Mouse (Mus musculus): ENCODE data around the gene Kpna2. TPM values are rescaled to one million over a fixed set of nuclear protein-coding genes. Genes with fewer than 3 reads are reported as not detected.
A peak's percentile ranks its signal among the peaks of the same experiment; 100 is the strongest.
"Not testable (repeated sequence)": the region's sequence is repeated elsewhere in the genome, so short reads cannot be mapped to it uniquely, and the experiment has no call there.

Gene Kpna2
- polyA plus RNA-seq, 1 experiment from 2014 or later, result 280 TPM

DNA sequence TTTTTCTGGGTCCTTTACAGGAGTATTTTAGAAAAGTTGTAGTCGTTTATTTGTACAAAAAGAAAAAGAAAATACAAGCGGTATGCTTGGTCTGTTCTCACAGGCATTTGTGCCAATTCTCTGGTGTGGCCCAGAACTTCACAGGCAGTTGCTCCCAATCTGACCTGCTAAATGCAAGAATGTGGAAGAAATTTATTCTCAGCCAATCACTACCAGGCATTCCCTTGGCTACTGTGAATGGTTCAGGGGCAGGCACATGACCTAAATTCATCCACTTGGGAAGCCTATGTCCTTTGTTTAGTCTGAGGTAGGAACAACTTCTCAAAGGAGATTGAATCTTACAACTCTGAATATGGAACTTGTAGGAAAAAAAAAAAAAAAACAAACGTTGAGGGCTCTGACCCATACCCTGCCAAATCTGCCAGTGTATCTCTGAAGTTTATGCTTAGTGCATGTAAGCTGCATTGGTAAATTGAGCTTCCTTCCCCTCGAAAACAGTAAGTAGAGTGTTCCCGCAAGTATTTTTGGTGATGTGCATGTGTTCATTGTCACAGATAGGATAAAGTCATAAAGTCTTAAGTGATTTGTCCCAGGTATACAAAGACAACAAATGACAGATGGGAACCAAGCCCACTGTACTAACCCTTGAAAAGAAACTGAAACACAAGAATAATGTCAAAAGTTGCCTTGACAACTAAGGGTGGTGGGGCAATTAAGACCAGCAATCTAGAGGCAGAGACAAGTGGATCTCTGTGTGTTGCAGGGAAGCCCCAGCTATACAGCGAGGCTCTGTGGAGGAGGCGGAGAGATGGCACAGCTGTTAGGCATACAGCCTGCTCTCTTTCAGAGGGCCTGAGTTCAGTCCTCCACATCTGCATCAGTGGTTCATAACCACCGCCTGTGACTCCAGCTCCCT lies 2.7 kb upstream of the Kpna2 start:
- WGBS, result 37% methylated on average over 8 of the region's 8 CpGs
- no peak overlapping the region for H3K27ac ChIP-seq (replicated peaks)

GRCm38 (mm10) chr11:106999949-107000513 lies 690 bp upstream of the Kpna2 start:
- 81% methylated on average over 9 of the region's 9 CpGs for whole genome bisulfite sequencing
- Histone ChIP-seq H3K4me1 (0 out of 2 replicates have a peak, but pooled peaks cover 8% of the 10 kb centered on the region), H3K36me3 (peaks cover 13% of the 10 kb centered on the region), H3K9ac (peak overlapping the region; percentile 59), H3K9me3 (replicated peaks) (no peaks in the 10 kb centered on the region), H3K4me2 (replicated peaks) (peak overlapping the region; percentile 57), H3K4me3 (replicated peaks) (peak overlapping the region; percentile 90), H3K27me3 (no peaks in the 10 kb centered on the region), H3K27ac (replicated peaks) (peak overlapping the region; percentile 74)
- ATAC-seq (ENCODE audit: insufficient number of reproducible peaks, low FRiP score, low TSS enrichment, low read depth), result no peak

More for the DNA sequence above, 2.7 kb upstream of the Kpna2 start:
- Histone ChIP-seq H3K36me3 (no peaks in the 10 kb centered on the region), H3K27me3 (no peaks in the 10 kb centered on the region), H3K9me3 (replicated peaks) (no peaks in the 10 kb centered on the region), H3K4me1 (0 out of 2 replicates have a peak, but pooled peaks cover 8% of the 10 kb centered on the region), H3K9ac (no peak overlapping the region), H3K4me3 (replicated peaks) (no peak overlapping the region), H3K4me2 (replicated peaks) (no peak overlapping the region)
- no peak for ATAC-seq (ENCODE audit: insufficient number of reproducible peaks, low FRiP score, low TSS enrichment, low read depth)

- peak overlapping the region; percentile 57 for H3K4me2 ChIP-seq (replicated peaks)
- H3K9me3 ChIP-seq (replicated peaks), result no peaks in the 10 kb centered on the region
- H3K4me3 ChIP-seq (replicated peaks), result peak overlapping the region; percentile 90
- under 1% methylated on average over 26 of the region's 26 CpGs for WGBS
- peak overlapping the region; percentile 70 for H3K27ac ChIP-seq (replicated peaks)
- no peaks in the 10 kb centered on the region for H3K27me3 ChIP-seq
- ATAC-seq (ENCODE audit: insufficient number of reproducible peaks, low FRiP score, low TSS enrichment, low read depth), result peak; percentile 16; the same call in 1 of the 2 replicates
- 0 out of 2 replicates have a peak, but pooled peaks cover 8% of the 10 kb centered on the region for H3K4me1 ChIP-seq
- H3K9ac ChIP-seq, result peak overlapping the region; percentile 37
- H3K36me3 ChIP-seq, result peaks cover 25% of the 10 kb centered on the region
These were observed 640 bp downstream of the Kpna2 start for GRCm38 (mm10) chr11:106998651-106999150.

DNA sequence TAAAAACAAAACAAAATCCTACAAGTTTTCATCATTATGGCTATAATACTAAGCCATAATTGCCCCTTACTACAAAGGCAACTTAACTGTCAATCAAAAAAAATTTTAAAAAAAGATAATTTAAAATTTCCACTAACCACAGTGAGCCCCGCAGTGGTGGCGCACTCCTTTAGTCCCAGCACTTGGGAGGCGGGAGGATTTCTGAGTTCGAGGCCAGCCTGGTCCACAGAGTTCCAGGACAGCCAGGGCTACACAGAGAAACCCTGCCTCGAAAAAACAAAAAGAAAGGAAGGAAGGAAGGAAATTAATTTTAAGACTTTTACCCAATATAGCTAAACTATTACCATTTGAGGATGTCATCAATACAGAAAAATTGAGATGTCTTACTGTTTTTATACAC lies 1.4 kb downstream of the Kpna2 start:
- Histone ChIP-seq H3K4me1 (0 out of 2 replicates have a peak, but pooled peaks cover 8% of the 10 kb centered on the region), H3K36me3 (peaks cover 25% of the 10 kb centered on the region), H3K4me3 (replicated peaks) (peak overlapping the region; percentile 90), H3K27ac (replicated peaks) (no peak overlapping the region; the same call in 1 of the 2 replicates), H3K9me3 (replicated peaks) (no peaks in the 10 kb centered on the region), H3K27me3 (no peaks in the 10 kb centered on the region), H3K9ac (peak overlapping the region; percentile 37; the same call in 1 of the 2 replicates), H3K4me2 (replicated peaks) (peak overlapping the region; percentile 57)
- 7% methylated on average over 5 of the region's 5 CpGs for WGBS
- ATAC-seq (ENCODE audit: insufficient number of reproducible peaks, low FRiP score, low TSS enrichment, low read depth), result no peak

- H3K9ac ChIP-seq; H3K27me3 ChIP-seq; H3K4me3 ChIP-seq (replicated peaks); H3K27ac ChIP-seq (replicated peaks); H3K4me1 ChIP-seq; H3K9me3 ChIP-seq (replicated peaks); ATAC-seq (ENCODE audit: insufficient number of reproducible peaks, low FRiP score, low TSS enrichment, low read depth): not testable (repeated sequence)
- WGBS, result 95% methylated on average over 7 of the region's 7 CpGs
- Histone ChIP-seq H3K4me2 (replicated peaks) (peak overlapping the region; percentile 57; the same call in 1 of the 2 replicates), H3K36me3 (peaks cover 30% of the 10 kb centered on the region)
These were observed 2.8 kb downstream of the Kpna2 start for GRCm38 (mm10) chr11:106996492-106996891.

DNA sequence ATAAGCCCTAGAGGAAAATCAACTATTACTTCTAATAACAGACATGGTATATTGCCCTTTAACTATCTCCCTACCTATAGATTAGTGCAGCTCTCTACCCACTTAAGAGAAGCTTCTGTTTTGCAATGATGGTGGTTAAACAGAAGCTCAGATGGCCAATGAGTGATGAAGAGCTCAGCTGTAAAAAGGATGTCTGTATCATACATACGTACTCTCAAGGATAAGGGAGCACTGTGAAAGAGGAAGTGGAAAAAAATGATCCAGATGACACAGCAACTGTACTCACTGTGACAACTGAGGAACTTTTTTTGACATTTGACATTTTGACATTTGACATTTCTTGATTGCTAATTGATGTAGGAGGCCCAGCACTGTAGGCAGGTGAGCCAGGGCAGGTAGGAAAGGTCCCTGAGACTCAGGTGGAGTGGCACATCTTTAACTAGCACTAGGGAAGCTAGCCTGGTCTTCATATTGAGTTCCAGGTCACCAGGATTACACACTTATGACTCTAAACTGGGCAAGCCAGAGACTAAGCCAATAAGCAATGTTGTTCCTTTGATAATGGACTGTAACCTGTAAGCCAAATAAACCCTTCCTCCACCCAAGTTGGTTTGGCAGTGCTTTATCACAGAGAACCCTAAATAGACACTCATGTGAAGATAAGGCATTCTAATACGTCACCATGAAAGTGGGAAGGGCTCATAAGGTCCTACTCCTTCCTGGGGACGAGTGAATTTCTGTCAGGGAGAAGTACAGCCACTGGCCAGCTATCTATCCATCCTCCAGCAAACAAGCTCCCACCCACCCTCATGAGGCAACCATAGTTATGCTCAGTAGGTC lies 4.9 kb downstream of the Kpna2 start:
- Histone ChIP-seq H3K4me1 (0 out of 2 replicates have a peak, but pooled peaks cover 8% of the 10 kb centered on the region), H3K4me2 (replicated peaks) (no peak overlapping the region), H3K27me3 (no peaks in the 10 kb centered on the region), H3K27ac (replicated peaks) (no peak overlapping the region), H3K9ac (no peak overlapping the region), H3K4me3 (replicated peaks) (no peak overlapping the region), H3K36me3 (peaks cover 47% of the 10 kb centered on the region), H3K9me3 (replicated peaks) (no peaks in the 10 kb centered on the region)
- WGBS, result 77% methylated on average over 3 of the region's 3 CpGs
- ATAC-seq (ENCODE audit: insufficient number of reproducible peaks, low FRiP score, low TSS enrichment, low read depth), result no peak

DNA sequence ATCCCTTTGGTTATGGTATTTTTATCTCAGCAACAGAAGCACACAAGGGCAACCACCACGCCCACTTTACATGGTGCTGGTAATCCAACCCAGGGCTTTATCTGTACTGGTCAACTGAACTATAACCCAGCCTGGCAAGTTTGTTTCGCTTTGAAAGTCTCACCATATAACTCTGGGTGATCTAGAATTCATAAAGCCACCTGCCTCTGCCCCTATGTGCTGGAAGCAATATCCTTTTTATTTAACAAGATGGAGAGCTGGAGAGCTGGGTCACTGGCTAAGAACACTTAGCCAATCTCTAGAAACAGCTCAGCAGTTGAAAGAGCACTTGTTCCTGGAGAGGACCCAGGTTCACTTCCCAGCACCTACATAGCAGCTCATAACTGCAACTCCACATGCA lies 12.0 kb downstream of the Kpna2 start:
- 81% methylated on average over 2 of the region's 2 CpGs for WGBS
- peak overlapping the region; percentile 48 for H3K27ac ChIP-seq (replicated peaks)

DNA sequence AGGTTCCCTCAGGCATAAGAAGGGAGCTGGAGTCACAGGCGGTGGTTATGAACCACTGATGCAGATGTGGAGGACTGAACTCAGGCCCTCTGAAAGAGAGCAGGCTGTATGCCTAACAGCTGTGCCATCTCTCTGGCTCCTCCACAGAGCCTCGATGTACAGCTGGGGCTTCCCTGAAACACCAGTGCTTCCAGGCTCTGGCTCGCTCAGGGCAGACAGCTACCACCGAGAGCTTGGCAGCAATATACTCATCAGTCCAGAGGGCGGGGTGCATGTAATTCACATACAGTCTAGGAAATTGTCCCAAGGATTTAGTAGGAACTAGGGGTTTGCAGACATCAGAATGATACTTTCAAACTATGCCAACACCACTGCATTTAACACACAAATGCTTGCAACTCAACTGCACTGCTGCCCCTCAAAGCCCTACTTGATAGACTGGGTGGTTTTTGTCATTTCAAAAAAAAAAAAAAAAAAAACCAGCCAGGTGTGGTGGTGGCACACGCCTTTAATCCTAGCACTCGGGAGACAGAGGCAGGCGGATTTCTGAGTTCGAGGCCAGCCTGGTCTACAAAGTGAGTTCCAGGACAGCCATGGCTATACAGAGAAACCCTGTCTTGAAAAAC lies 13.2 kb downstream of the Kpna2 start:
- not testable (repeated sequence) for H3K27me3 ChIP-seq; H3K4me2 ChIP-seq (replicated peaks); H3K9me3 ChIP-seq (replicated peaks); H3K27ac ChIP-seq (replicated peaks); H3K4me3 ChIP-seq (replicated peaks); H3K9ac ChIP-seq; H3K4me1 ChIP-seq; ATAC-seq (ENCODE audit: insufficient number of reproducible peaks, low FRiP score, low TSS enrichment, low read depth)
- WGBS, result 69% methylated on average over 9 of the region's 9 CpGs
- peaks cover 30% of the 10 kb centered on the region for H3K36me3 ChIP-seq

More for the DNA sequence above, 12.0 kb downstream of the Kpna2 start:
- peaks cover 39% of the 10 kb centered on the region for H3K36me3 ChIP-seq
- H3K4me3 ChIP-seq (replicated peaks), result no peak overlapping the region
- no peaks in the 10 kb centered on the region for H3K9me3 ChIP-seq (replicated peaks)
- H3K27me3 ChIP-seq, result no peaks in the 10 kb centered on the region
- no peak overlapping the region for H3K4me2 ChIP-seq (replicated peaks)
- no peak for ATAC-seq (ENCODE audit: insufficient number of reproducible peaks, low FRiP score, low TSS enrichment, low read depth)
- peaks cover under 1% of the 10 kb centered on the region; the same call in 1 of the 2 replicates for H3K4me1 ChIP-seq
- H3K9ac ChIP-seq, result no peak overlapping the region

DNA sequence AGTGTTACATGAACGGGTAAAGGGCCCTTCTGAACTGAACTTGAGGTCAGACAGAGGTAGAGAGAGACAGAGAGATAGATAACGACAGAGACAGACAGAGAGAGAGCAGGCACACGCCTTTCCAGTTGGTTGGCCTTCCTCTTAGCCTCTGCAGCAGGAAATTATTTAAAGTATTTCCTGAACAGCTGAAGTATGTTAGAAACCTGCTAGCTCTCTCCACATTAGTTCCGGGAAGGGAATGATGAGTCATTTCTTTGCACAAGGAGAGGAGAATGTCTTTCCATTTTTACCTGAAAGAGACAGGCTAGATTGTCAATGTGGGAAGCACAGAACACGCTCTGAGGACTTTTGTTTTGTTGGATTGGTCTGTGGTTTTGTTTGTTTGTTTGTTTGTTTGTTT lies 17.0 kb downstream of the Kpna2 start:
- Histone ChIP-seq H3K4me3 (replicated peaks) (no peak overlapping the region), H3K9ac (no peak overlapping the region), H3K36me3 (peaks cover under 1% of the 10 kb centered on the region), H3K4me2 (replicated peaks) (no peak overlapping the region), H3K27ac (replicated peaks) (no peak overlapping the region; the same call in 1 of the 2 replicates), H3K4me1 (peaks cover 3% of the 10 kb centered on the region; the same call in 1 of the 2 replicates), H3K9me3 (replicated peaks) (no peaks in the 10 kb centered on the region), H3K27me3 (no peaks in the 10 kb centered on the region)
- 30% methylated on average over 5 of the region's 5 CpGs for WGBS
- no peak for ATAC-seq (ENCODE audit: insufficient number of reproducible peaks, low FRiP score, low TSS enrichment, low read depth)

- H3K4me1 ChIP-seq, result 0 out of 2 replicates have a peak, but pooled peaks cover 3% of the 10 kb centered on the region
- no peak overlapping the region for H3K9ac ChIP-seq
- no peak overlapping the region for H3K4me2 ChIP-seq (replicated peaks)
- no peaks in the 10 kb centered on the region for H3K27me3 ChIP-seq
- H3K27ac ChIP-seq (replicated peaks), result no peak overlapping the region; the same call in 1 of the 2 replicates
- ATAC-seq (ENCODE audit: insufficient number of reproducible peaks, low FRiP score, low TSS enrichment, low read depth), result no peak
- 49% methylated on average over 1 of the region's 1 CpGs for WGBS
- H3K9me3 ChIP-seq (replicated peaks), result no peaks in the 10 kb centered on the region
- no peak overlapping the region for H3K4me3 ChIP-seq (replicated peaks)
- no peaks in the 10 kb centered on the region for H3K36me3 ChIP-seq
These were observed 17.6 kb downstream of the Kpna2 start for GRCm38 (mm10) chr11:106981787-106982186.

Data from embryonic facial prominence, embryonic 15.5 days (tissue).